Comparison of ENCODE assay signal across 8 mouse cellular contexts in genomic region chr1:86430056-86430455, GRCm38 (mm10). TPM values are rescaled to one million over a fixed set of nuclear protein-coding genes. Genes with fewer than 3 reads are reported as not detected.
DNase-seq lines count a peak whose midpoint lies in the region; ATAC-seq lines count a peak whose summit lies in the region.

No protein-coding gene starts in this region.

- intact Hi-C loops in heart, postnatal 14 days (cut with DNase I): loop anchor here (1.0 kb wide), 1 partner anchor 59 kb away; no protein-coding TSS in a partner anchor
- intact Hi-C loops in left cerebral cortex, postnatal 36 days (cut with DNase I): loop anchor here (2.0 kb wide), 1 partner anchor 41 kb away; no protein-coding TSS in a partner anchor

- no peak overlapping the region for H3K4me3 ChIP-seq in midbrain, embryonic 10.5 days
- no peak overlapping the region for H3K4me3 ChIP-seq in midbrain, embryonic 13.5 days (replicated peaks)

- 43% methylated on average over 2 of the region's 2 CpGs for WGBS in midbrain, embryonic 10.5 days
- 47% methylated on average over 2 of the region's 2 CpGs for WGBS in midbrain, embryonic 13.5 days

- no peak overlapping the region for H3K4me2 ChIP-seq in midbrain, embryonic 13.5 days (replicated peaks)

- H3K27me3 ChIP-seq in midbrain, embryonic 10.5 days (ENCODE audit: low read depth, poor library complexity, severe bottlenecking): no peaks in the 10 kb centered on the region
- H3K27me3 ChIP-seq in midbrain, embryonic 13.5 days: no peaks in the 10 kb centered on the region

- H3K9me3 ChIP-seq in midbrain, embryonic 10.5 days (replicated peaks): no peaks in the 10 kb centered on the region
- no peaks in the 10 kb centered on the region for H3K9me3 ChIP-seq in midbrain, embryonic 13.5 days

- no peak overlapping the region for H3K9ac ChIP-seq in midbrain, embryonic 13.5 days (replicated peaks)

- H3K4me1 ChIP-seq in midbrain, embryonic 10.5 days: peaks cover 36% of the 10 kb centered on the region
- peaks cover 23% of the 10 kb centered on the region for H3K4me1 ChIP-seq in midbrain, embryonic 13.5 days (replicated peaks)

- DNase-seq in midbrain, embryonic 10.5 days (ENCODE audit: low spot score): peak; percentile 77
- peak; percentile 83 for DNase-seq in adipocyte (ENCODE audit: low spot score)
- DNase-seq in embryo, embryonic 10 days (ENCODE audit: low spot score): peak; percentile 92
- peak; percentile 76 to 84 for DNase-seq in heart, postnatal 14 days
- DNase-seq in left cerebral cortex, postnatal 36 days (ENCODE audit: low spot score in 2 of 2): peak; percentile 68 to 79
- DNase-seq in thymus, postnatal 0 days (ENCODE audit: low spot score): peak; percentile 83

- no peaks in the 10 kb centered on the region for H3K36me3 ChIP-seq in midbrain, embryonic 10.5 days
- H3K36me3 ChIP-seq in midbrain, embryonic 13.5 days: no peaks in the 10 kb centered on the region

- no peak overlapping the region for H3K27ac ChIP-seq in midbrain, embryonic 10.5 days (replicated peaks)
- no peak overlapping the region for H3K27ac ChIP-seq in midbrain, embryonic 13.5 days

- no peak for ATAC-seq in midbrain, embryonic 13.5 days
- ATAC-seq in neutrophil, adult 5-6 weeks (ENCODE audit: extremely low read depth, insufficient number of reproducible peaks, low FRiP score, poor library complexity, severe bottlenecking): peak; percentile 64

RNA-seq across cellular contexts. Expression of gene Tex44, which starts 3.9 kb away (rescaled TPM):
- polyA plus RNA-seq in midbrain, embryonic 10.5 days (2016; fragmentation: Nextera tagmentation; extraction: Ambion mirVana): 0.07 and 0.11 TPM in 2 replicates
- polyA plus RNA-seq in midbrain, embryonic 13.5 days (2015; fragmentation: Nextera tagmentation; extraction: Ambion mirVana): not detected in 2 replicates
- not detected for total RNA-seq in heart, postnatal 14 days (2021)
- not detected for total RNA-seq in left cerebral cortex, postnatal 36 days (2021)
- total RNA-seq in neutrophil, adult 5-6 weeks (2017): not detected in 2 replicates
- 0.08 TPM in 1 of 2 replicates, not detected in the other for polyA plus RNA-seq in thymus, postnatal 0 days (2015; fragmentation: Nextera tagmentation; extraction: Ambion mirVana)

RNA-seq across cellular contexts. Expression of gene Nmur1, which starts 4.0 kb away (rescaled TPM):
- not detected in 2 replicates for polyA plus RNA-seq in midbrain, embryonic 10.5 days (2016; fragmentation: Nextera tagmentation; extraction: Ambion mirVana)
- polyA plus RNA-seq in midbrain, embryonic 13.5 days (2015; fragmentation: Nextera tagmentation; extraction: Ambion mirVana): 0.22 TPM in 1 of 2 replicates, not detected in the other
- not detected for total RNA-seq in heart, postnatal 14 days (2021)
- total RNA-seq in left cerebral cortex, postnatal 36 days (2021): not detected
- not detected in 2 replicates for total RNA-seq in neutrophil, adult 5-6 weeks (2017)
- polyA plus RNA-seq in thymus, postnatal 0 days (2015; fragmentation: Nextera tagmentation; extraction: Ambion mirVana): 0.17 TPM in 1 of 2 replicates, not detected in the other
